Mouse (Mus musculus) heart, embryonic 13.5 days (tissue): ENCODE measurements around the gene Zfp423. TPM values are rescaled to one million over a fixed set of nuclear protein-coding genes. Genes with fewer than 3 reads are reported as not detected.

Experiments
- ATAC-seq: fragments of 200-750 bp; cut with Nextera tagmentation; 2 replicates; pipeline ENCODE4 v1.8.0; 2017; ENCODE audit warnings: moderate TSS enrichment; ENCODE audit not compliant: insufficient number of reproducible peaks, low FRiP score, low TSS enrichment; ENCODE audit errors: extremely low read depth
- H3K27ac ChIP-seq: fragments of 300-500 bp; sonication (generic); replicated peaks from 2 replicates; pipeline ENCODE4 v1.5.1; 2015; ENCODE audit warnings: moderate library complexity, mild to moderate bottlenecking, inconsistent platforms
- H3K27me3 ChIP-seq: fragments of 300-500 bp; sonication (generic); replicated peaks from 2 replicates; pipeline ENCODE4 v1.6.1; 2015; ENCODE audit warnings: mild to moderate bottlenecking, inconsistent platforms
- H3K36me3 ChIP-seq: fragments of 300-500 bp; sonication (generic); 2 replicates; pipeline ENCODE4 v1.6.1; 2015; ENCODE audit warnings: mild to moderate bottlenecking, inconsistent platforms
- H3K4me1 ChIP-seq: fragments of 300-500 bp; sonication (generic); 2 replicates; pipeline ENCODE4 v1.6.1; 2015; ENCODE audit warnings: inconsistent platforms
- H3K4me2 ChIP-seq: fragments of 300-500 bp; sonication (generic); 2 replicates; pipeline ENCODE4 v1.6.1; 2015; ENCODE audit warnings: inconsistent platforms, mild to moderate bottlenecking, moderate library complexity
- H3K4me3 ChIP-seq: fragments of 300-500 bp; sonication (generic); 2 replicates; pipeline ENCODE4 v1.5.1; 2015; ENCODE audit warnings: moderate library complexity, mild to moderate bottlenecking, inconsistent platforms
- H3K9ac ChIP-seq: fragments of 300-500 bp; sonication (generic); 2 replicates; pipeline ENCODE4 v1.6.1; 2015; ENCODE audit warnings: inconsistent platforms, mild to moderate bottlenecking, moderate library complexity
- H3K9me3 ChIP-seq: fragments of 300-500 bp; sonication (generic); 2 replicates; pipeline ENCODE4 v1.6.1; 2016; ENCODE audit warnings: inconsistent platforms
- WGBS: fragments of 180-500 bp; shearing (Covaris S2); methylation state at CpG from one replicate; pipeline ENCODE4 v1.1.7; 2015; ENCODE audit warnings: mixed read lengths; 5-methylcytosine and 5-hydroxymethylcytosine counted together
- polyA plus RNA-seq: library from polyadenylated mRNA; unstranded; fragments of >200 nt; fragmentation: Nextera tagmentation; extraction: Ambion mirVana; gene quantifications from 2 replicates; pipeline ENCODE4 v1.2.1, GENCODE M21; 2015

Zfp423 gene
- polyA plus RNA-seq, 1 experiment from 2014 or later, result 4.1 TPM

DNA sequence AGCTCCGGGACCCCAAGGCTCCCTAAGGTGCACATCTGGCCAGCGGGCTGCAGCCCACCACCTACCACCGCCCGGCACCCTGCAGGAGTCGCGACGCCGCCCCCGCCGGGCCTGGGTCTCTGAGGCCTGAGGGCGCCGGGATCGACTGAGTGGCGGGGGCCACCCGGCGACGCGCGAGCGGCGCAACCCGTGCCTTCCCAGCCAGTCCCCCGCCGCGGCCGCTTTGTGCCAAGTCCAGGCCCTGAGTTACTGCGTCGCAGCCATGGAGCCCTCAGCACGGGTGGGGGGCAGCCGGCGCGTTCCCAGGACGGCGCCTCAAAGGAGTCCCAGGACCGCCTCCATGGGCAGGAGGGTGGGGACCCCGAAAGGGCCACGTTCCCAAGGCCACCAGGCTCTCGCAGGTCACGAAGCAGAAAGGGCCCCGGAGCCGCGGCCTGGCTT, 15.7 kb downstream of the Zfp423 start:
- H3K4me3 ChIP-seq, result peak overlapping the region; percentile 58
- no peaks in the 10 kb centered on the region for H3K27me3 ChIP-seq
- peaks cover 37% of the 10 kb centered on the region for H3K4me1 ChIP-seq
- no peaks in the 10 kb centered on the region for H3K36me3 ChIP-seq
- H3K9me3 ChIP-seq, result no peaks in the 10 kb centered on the region
- peak overlapping the region; percentile 95 for H3K4me2 ChIP-seq
- no peak overlapping the region for H3K27ac ChIP-seq
- 2% methylated on average over 42 of the region's 42 CpGs for WGBS
- no peak for ATAC-seq
- H3K9ac ChIP-seq, result peak overlapping the region; percentile 84

DNA sequence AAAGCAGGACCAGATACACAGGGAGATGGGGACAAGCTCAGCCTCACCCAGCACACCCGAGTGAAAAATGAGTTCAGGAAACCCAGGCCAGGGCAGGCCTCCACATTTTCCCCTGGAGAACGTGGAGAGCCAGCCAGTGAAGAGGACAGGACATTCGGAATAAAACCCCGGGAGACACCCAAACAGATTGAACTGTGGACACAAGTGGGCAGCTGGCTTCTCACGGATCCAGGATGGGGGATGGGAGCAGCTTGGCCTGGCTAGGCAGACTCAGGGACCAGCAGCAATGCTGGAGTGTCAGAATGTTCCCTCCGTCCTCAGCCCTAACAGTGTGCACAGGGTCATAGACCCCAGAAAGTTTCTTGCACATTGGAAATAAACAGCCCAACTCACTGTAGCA, 18.7 kb downstream of the Zfp423 start:
- 41% methylated on average over 6 of the region's 6 CpGs for WGBS
- Histone ChIP-seq H3K9me3 (no peaks in the 10 kb centered on the region), H3K4me1 (peaks cover 49% of the 10 kb centered on the region), H3K27ac (no peak overlapping the region), H3K36me3 (no peaks in the 10 kb centered on the region), H3K4me2 (no peak overlapping the region), H3K9ac (no peak overlapping the region), H3K4me3 (no peak overlapping the region), H3K27me3 (no peaks in the 10 kb centered on the region)
- ATAC-seq, result no peak

DNA sequence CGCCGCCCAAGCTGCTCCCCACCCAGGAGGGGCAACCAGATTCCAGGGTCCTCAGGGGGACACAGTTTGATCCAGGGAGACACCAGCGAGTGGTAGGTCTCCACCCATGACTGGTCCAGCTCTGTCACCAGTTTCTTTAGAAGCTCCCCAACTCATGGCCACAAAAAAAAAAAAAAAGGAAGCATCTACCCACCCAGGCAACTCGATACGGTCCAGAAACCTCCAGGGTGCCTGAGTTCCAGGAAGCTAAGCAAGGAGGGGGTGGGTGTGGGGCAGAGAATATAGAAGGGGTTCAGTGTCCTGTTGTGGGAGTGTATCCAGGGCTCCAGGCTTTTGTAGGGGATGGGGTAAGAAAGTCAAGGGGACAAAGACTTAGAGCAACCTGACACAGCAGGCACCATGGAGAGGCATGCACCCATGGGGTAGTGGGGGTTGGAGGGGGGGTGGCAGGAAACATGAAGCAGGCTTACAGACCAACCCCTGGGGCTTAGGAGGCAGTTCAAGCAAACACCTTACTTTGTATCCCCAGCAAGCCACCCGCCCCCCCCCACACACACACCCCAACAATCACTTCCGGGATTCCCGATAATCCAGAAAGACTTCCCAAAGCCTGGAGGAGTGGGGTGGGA, 20.0 kb downstream of the Zfp423 start:
- WGBS, result 10% methylated on average over 8 of the region's 8 CpGs
- Histone ChIP-seq H3K36me3 (no peaks in the 10 kb centered on the region), H3K4me3 (peak overlapping the region; percentile 46), H3K9me3 (no peaks in the 10 kb centered on the region), H3K4me1 (peaks cover 47% of the 10 kb centered on the region), H3K4me2 (peak overlapping the region; percentile 72), H3K27me3 (no peaks in the 10 kb centered on the region), H3K9ac (peak overlapping the region; percentile 76), H3K27ac (peak overlapping the region; percentile 76)
- ATAC-seq, result no peak

DNA sequence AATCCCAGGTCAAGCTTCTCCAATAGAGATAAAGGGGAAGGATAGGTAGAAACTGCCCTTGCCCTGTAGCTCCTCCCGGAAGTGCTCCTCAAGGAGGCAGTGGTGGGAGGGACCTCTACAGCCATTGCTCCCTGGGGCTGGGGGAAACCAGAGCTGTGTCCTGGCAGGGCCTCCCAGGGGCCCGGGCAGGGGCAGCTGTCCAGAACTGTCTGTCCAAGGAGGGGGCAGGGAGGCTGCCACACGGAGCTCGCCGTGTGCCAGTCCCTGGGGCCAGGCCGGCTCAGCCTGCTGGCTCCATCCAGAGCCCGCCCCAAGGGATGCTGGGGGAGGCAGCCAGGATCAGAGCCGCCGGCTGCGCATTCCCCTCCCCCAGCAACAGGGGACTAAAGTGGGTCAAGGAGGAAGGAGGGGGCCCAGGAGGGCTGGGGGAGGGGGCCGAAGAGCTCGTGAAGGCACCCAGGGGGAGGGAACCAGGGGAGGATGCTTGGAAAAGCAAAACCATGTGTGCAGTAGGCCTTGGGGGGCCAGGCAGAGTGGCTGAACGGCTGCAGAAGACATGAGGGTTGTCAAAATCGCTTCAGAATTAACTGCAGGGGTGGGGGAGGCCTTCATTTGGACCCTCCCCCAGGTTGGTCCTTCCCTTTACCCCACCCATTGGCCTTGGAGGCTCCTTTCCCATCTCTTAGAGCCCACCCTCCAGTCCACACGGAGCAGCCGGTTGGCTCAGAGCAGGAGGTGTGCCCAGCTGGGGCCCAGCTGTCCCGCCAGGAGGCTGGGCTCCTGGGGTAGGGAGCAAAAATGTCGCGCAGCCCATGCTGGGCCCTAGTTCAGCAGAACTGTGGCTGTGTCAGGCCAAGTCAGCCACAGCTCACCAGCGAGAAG, 20.8 kb downstream of the Zfp423 start:
- 2% methylated on average over 20 of the region's 20 CpGs for WGBS

DNA sequence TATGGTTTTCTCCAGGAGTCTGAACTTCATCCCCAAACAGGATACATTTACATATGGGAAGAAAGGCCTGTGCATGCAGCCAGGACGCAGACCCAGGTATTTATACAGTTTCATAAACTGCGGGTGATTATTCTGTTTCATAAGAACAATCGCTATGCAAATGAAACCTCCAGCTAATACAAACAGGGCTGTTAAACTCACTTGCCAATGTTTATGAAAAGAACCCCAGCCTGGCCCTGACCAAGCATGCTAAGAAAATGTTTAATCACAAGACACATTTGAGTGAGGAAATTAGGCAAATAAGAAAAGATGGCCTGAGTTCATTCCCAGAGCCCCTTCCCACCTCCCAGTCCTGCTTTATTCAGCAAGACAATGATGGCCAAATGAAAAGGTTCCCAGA, 22.2 kb downstream of the Zfp423 start:
- no peak overlapping the region for H3K9ac ChIP-seq
- no peak overlapping the region for H3K4me3 ChIP-seq
- no peak overlapping the region for H3K4me2 ChIP-seq
- no peaks in the 10 kb centered on the region for H3K36me3 ChIP-seq
- no peak overlapping the region for H3K27ac ChIP-seq
- peaks cover 53% of the 10 kb centered on the region for H3K4me1 ChIP-seq
- ATAC-seq, result no peak
- no peaks in the 10 kb centered on the region for H3K27me3 ChIP-seq
- 87% methylated on average over 3 of the region's 3 CpGs for WGBS
- no peaks in the 10 kb centered on the region for H3K9me3 ChIP-seq

More for the DNA sequence above, 20.8 kb downstream of the Zfp423 start:
- ATAC-seq, result peak; percentile 69
- H3K27ac ChIP-seq, result peak overlapping the region; percentile 76
- H3K4me1 ChIP-seq, result peaks cover 46% of the 10 kb centered on the region
- H3K4me3 ChIP-seq, result peak overlapping the region; percentile 46
- H3K9ac ChIP-seq, result peak overlapping the region; percentile 76
- H3K4me2 ChIP-seq, result peak overlapping the region; percentile 72
- no peaks in the 10 kb centered on the region for H3K9me3 ChIP-seq
- H3K36me3 ChIP-seq, result no peaks in the 10 kb centered on the region
- no peaks in the 10 kb centered on the region for H3K27me3 ChIP-seq

DNA sequence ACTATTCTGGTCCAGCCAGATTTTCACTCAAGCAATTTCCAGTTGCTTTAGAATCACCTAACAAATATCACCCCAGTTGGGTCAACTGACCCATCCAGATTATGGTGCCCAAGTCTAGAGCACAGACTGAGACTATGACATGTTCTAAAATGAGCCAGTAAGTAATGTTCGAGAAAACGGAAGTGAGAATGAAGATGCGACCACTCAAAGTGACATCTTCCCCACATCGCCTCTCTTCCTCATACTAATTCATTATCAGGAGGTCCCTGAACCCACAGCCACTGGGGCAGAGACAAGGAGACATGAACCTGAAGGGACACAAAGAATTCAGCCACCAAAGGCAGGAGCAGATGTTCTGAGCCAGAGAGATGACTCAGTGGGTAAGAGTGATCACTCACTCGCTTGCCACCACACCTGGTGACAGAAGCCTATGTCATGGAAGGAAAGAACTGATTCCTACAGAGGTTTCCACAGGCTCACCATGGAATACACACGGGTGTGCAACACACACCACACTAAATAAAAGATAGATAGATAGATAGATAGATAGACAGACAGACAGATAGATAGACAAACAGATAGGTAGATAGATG, 24.2 kb downstream of the Zfp423 start:
- Histone ChIP-seq H3K27me3 (no peaks in the 10 kb centered on the region), H3K36me3 (no peaks in the 10 kb centered on the region), H3K9me3 (no peaks in the 10 kb centered on the region), H3K27ac (no peak overlapping the region), H3K4me2 (no peak overlapping the region), H3K4me3 (no peak overlapping the region), H3K4me1 (peaks cover 53% of the 10 kb centered on the region), H3K9ac (no peak overlapping the region)
- WGBS, result 87% methylated on average over 6 of the region's 6 CpGs
- ATAC-seq, result no peak

DNA sequence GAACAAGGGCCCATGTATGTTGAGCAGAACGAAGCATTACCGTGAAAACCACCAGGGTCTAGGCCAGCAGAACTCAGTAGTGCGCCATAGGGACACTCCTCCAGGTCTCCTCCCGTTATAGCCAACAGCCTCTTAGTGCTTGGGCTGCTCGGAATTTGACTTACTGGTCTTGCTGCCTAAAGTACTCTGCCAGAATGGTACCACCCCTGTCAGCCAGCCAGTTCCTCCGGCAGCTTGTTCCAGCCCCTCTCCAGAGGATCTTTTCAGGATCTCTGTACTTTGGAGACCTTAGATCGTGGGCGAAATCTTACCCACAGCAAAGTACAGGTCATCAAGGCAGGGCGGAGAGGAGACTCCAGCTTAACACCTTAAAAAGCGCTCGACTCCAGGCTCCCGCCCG, 25.2 kb downstream of the Zfp423 start:
- H3K27me3 ChIP-seq, result no peaks in the 10 kb centered on the region
- H3K9me3 ChIP-seq, result no peaks in the 10 kb centered on the region
- H3K36me3 ChIP-seq, result no peaks in the 10 kb centered on the region
- ATAC-seq, result no peak
- H3K4me2 ChIP-seq, result no peak overlapping the region
- 60% methylated on average over 13 of the region's 13 CpGs for WGBS
- no peak overlapping the region for H3K9ac ChIP-seq
- peaks cover 49% of the 10 kb centered on the region for H3K4me1 ChIP-seq
- no peak overlapping the region for H3K4me3 ChIP-seq
- no peak overlapping the region for H3K27ac ChIP-seq

DNA sequence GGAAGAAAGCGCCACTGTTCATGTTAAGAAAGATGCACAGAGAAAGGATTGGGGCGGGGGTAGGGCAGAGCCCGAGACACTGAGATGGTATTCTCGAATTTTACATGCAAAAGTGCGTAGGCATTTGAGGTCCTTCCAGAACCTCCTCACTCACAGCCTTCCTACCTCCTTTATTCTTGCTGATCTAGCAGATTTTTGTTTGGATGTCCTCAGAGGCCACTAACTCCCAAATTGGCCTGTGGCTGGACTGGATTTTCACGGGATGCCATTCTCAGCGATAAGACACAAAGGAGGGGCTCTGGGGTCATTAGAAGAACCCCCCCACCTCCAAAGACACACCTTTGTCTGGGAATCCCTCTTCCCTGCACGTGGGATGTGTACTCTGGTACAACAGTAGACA, 25.6 kb downstream of the Zfp423 start:
- Histone ChIP-seq H3K4me3 (no peak overlapping the region), H3K27ac (no peak overlapping the region), H3K4me1 (peaks cover 49% of the 10 kb centered on the region), H3K9ac (no peak overlapping the region), H3K9me3 (no peaks in the 10 kb centered on the region), H3K36me3 (no peaks in the 10 kb centered on the region), H3K27me3 (no peaks in the 10 kb centered on the region), H3K4me2 (no peak overlapping the region)
- WGBS, result 66% methylated on average over 8 of the region's 8 CpGs
- ATAC-seq, result no peak

DNA sequence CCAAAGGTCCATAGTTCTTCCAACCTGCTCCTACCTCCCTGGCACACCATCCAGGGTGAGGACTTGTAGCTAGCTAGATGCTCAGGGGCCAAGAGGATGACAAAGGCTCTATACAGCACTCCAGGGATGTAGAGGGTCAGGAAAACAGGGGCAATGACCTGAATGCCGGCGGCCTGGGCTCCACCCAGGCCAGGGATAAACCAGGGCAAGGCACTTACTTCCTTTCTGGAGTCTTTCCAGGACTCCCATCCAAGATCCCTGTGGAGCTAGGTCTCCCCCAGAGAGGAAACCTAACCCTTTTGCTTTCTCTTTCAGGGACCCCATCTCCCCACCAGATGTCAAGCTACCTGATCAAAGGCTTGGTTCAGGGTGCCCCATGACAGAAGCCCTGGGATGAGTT, 30.5 kb downstream of the Zfp423 start:
- H3K4me1 ChIP-seq, result peaks cover 53% of the 10 kb centered on the region
- H3K9ac ChIP-seq, result no peak overlapping the region
- no peaks in the 10 kb centered on the region for H3K36me3 ChIP-seq
- WGBS, result 34% methylated on average over 2 of the region's 2 CpGs
- H3K27ac ChIP-seq, result no peak overlapping the region
- H3K9me3 ChIP-seq, result no peaks in the 10 kb centered on the region
- H3K4me2 ChIP-seq, result no peak overlapping the region
- no peaks in the 10 kb centered on the region for H3K27me3 ChIP-seq
- no peak overlapping the region for H3K4me3 ChIP-seq
- ATAC-seq, result no peak

DNA sequence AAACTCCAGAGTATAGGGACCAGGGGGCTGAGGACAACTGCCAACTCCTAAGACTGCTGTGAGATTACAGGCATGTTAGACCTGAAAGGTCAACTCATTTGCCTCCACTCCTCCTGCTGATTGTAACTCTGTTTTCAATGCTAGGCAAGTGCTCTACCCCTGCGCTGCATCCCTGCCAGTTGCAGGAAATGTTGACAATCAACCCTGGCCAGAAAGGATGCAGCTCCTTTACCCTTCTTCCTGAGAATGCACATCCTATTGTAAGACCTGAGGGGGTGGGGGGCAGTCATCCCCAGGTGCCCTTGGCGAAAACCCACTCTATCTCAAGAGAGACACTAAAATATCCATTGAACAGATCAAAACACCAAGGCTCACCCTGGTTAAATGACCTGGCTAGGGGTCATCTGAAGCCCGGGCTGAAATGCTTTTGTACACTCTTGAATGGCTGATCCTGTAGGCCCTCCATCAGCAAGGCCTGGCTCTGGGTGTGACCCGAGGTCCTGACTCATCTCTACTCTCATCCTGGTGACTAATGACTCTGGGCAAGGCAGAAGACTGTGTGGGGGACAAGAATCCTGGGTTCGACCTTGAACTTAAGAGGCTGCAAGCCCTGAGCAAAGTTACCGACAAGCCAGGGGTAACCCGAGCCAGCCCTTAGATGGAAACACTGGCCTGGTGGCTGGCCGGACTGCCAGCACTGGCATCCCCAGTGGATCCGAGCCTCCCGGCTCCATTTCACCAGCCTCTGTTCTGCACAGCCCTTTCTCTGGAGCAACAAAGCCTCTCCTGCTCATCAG, 32.2 kb downstream of the Zfp423 start:
- Histone ChIP-seq H3K4me3 (no peak overlapping the region), H3K36me3 (no peaks in the 10 kb centered on the region), H3K9ac (no peak overlapping the region), H3K4me1 (peaks cover 42% of the 10 kb centered on the region), H3K27me3 (no peaks in the 10 kb centered on the region), H3K4me2 (no peak overlapping the region), H3K27ac (no peak overlapping the region), H3K9me3 (no peaks in the 10 kb centered on the region)
- 63% methylated on average over 10 of the region's 10 CpGs for WGBS
- ATAC-seq, result no peak
